Mouse (Mus musculus) liver, embryonic 14 days (tissue): ENCODE data around the gene Rab40b. TPM values are rescaled to one million over a fixed set of nuclear protein-coding genes. Genes with fewer than 3 reads are reported as not detected.

Experiments
- polyA plus RNA-seq: library from polyadenylated mRNA; depleted of rRNA; stranded (reverse); fragments of >200 nt; gene quantifications from 2 replicates; pipeline ENCODE4 v1.2.3, GENCODE M21; 2012; rRNA removed

Gene Rab40b
- polyA plus RNA-seq, result 0.18 and 0.33 TPM in 2 replicates

DNA sequence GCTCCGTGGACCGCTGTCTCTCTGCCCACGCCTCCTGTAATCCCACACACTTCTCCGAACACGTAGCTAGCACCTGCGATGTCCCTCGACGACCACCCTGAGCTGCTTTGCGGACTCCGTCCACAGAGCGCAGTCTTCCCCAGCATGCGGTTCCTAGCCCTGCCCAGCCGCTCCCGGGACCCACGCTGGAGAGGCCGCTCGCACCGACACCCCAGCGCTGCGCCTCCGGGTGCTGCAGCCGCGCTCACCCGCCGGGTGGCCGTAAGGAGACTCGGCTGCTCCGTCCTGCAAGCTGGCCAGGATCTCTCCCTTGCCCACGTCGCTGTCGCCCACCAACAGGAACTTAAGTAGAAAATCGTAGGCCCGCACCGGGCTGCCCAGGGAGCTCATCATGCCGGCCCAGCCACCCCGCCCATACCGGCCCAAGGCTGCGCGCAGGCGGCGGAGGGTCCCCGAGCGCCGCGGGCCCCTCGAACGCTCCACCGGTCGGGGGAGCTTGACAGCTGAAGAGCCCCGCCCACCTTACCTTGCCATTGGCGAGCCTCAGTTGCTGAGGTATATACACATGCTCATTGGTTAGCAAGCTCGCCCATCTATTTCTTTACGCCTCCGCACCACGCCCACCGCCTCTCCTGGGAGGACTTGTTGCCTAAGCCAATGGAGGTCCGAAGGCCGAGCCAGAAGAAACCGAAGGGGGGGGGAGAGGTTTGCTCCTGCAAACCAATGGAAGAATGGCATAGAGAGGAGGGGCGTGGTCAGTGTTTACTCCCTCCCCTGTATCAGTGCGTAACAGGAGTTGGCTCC lies at the start of gene Rab40b:
Rab40b (minus strand) TSS at position 502 of the 804 bp plus-strand sequence.

DNA sequence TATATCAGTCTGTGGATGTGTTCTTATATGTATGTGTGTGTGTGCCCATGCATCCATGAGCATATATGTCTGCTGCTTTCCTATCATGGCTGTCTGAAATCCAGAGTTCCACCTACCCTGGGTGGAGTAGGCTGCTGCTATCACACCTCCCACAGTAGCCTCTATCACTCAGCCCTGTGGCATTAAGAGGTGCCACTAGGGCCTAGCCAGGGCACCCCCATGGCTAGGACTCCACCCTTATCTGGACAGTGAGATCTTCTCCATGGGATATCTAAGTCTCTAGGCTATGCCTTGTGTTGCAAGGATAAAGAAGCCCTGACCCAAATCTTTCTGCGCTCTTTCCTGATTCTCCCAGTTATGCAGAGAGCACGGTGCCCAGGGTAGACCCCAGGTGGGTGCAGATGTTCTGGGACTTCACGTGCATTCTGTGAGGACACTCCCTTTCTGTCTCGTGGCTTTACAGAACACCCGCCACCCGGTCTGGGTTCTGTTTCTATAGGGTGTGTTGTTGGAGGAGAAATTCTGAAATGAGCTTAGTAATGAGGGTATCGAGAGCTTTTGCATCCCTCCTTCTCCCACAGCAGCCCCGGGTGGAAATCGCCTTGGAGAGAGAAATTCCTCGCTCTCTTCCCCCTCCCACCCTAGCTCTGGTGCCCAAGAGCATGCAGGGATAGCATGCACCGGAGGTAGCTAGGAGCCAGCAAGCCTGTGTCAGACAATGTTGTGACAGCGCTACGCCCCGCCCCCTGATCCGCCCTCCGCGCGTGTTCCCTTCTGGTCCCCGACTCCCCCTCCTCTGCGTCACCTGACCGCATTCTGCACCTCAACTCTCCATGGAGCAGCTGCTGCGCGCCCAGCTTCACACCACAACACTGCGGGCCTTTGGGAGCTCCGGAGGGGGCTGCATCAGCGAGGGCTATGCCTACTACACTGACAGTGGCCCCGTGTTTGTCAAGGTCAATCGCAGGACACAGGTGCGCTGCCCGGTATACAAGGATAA lies 46.4 kb upstream of the Rab40b start, which contains the start of gene Fn3k:
Fn3k (plus strand) TSS at position 758 of the 1,000 bp plus-strand sequence.

DNA sequence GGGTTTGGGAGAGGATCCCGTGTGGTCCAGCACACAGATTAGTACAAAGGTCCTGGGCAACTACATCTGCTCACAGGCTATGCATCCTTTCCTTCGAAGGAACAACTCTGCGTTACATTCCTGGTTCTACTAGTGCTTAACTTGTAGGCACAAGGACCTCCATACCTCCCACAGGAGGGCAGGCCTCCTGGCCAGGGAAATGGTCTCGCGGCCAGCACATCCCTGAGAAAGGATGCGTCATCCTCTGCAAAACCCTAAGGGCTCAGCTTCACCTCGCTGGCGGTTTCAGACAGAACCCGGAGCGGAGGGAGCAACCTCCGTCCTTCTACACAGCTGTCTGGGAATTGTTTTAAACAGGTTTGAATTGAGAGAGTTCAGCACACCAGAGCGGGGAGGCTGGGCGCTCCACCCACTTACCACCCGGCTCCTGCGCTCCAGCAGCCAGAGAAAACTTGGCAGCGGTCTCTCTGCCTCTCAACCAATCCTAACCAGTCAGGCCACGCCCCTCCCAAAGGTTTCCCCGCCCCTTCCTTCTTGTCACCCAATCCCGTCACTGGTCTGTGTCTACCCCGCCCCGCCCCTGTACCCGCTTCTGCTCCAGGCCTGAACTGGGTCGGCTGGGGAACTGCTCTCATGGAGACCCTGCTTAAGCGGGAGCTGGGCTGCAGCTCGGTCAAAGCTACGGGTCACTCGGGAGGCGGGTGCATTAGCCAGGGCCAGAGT lies 32.9 kb upstream of the Rab40b start, which contains the start of gene Fn3krp:
Fn3krp (plus strand) TSS at position 572 of the 723 bp plus-strand sequence.

DNA sequence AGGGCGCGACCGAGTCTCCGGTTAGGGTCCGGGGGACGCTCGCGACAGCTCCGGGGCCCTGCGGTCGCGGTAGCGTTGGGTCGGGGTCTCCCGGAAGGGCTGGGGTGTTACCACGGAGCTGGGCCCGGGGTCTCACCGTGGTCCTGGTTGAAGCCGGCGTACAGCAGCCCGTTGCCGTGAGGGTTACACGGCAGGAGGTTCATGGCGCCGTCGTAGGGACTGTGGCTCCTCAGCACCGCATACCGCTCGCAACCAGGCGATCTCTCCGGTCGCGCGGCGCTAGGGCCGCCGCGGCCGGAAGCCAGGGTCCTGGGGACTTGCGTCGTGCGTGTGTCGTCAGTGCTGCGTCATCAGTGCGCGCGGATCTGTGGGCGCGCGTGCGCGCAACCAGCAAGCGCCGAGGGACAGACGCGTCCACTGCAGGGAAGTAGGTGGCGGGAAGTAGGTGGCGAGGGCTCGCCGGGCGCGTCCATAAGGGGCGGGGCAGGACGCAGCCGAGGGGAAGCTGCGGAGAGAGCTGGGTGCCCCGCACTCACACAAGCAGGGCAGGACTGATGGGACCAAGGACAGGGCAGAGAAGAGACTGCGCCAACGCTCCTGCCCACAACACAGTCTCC lies 33.9 kb downstream of the Rab40b start, which contains the start of gene Wdr45b:
Wdr45b (minus strand) TSS at position 355 of the 617 bp plus-strand sequence.

Other genes with a start within 250 kb of the Rab40b start
- 0.06 and 0.18 TPM in 2 replicates for gene Tex19.1, start 242.1 kb downstream of the Rab40b start, polyA plus RNA-seq
- gene Uts2r, start 228.0 kb downstream of the Rab40b start, polyA plus RNA-seq, result 0.01 and 0.03 TPM in 2 replicates
- gene Hexdc, start 183.8 kb downstream of the Rab40b start, polyA plus RNA-seq, result 6.9 and 8.6 TPM in 2 replicates
- gene Ogfod3, start 183.5 kb downstream of the Rab40b start, polyA plus RNA-seq, result 5.6 and 5.9 TPM in 2 replicates
- gene Cybc1, start 158.9 kb downstream of the Rab40b start, polyA plus RNA-seq, result 14.7 and 18.6 TPM in 2 replicates
- 40.0 and 45.3 TPM in 2 replicates for gene Narf, start 151.0 kb downstream of the Rab40b start, polyA plus RNA-seq
- gene Foxk2, start 128.3 kb downstream of the Rab40b start, polyA plus RNA-seq, result 8.5 and 9.7 TPM in 2 replicates
- gene Wdr45b, start 33.8 kb downstream of the Rab40b start, polyA plus RNA-seq, result 14.8 and 16.9 TPM in 2 replicates
- 22.8 and 26.2 TPM in 2 replicates for gene Fn3krp, start 33.1 kb upstream of the Rab40b start, polyA plus RNA-seq
- gene Fn3k, start 46.7 kb upstream of the Rab40b start, polyA plus RNA-seq, result 32.8 and 40.2 TPM in 2 replicates
- gene Tbcd, start 63.7 kb upstream of the Rab40b start, polyA plus RNA-seq, result 16.7 and 19.3 TPM in 2 replicates
- gene Zfp750, start 131.1 kb upstream of the Rab40b start, polyA plus RNA-seq, result 0.12 and 0.18 TPM in 2 replicates